In the genomic region with DNA sequence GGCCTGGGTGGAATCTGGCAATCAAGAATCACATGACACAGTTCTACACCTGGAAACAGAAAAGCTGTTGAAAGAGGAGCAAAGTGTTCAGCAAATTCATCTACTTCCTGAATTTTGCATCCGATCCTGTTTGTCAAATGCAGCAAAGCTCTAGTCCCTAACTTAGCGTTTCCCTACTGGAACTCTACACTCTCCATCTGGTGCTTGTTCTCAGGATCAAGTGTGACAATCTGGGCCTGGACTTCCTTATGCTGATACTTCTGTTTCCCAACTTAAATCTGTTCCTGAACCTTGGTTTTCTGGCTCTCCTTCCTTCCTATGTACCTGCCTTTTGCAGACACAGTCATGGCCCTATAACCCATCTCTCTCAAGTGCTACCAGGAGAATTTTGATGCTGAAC, we compare ENCODE assay signal across 14 mouse cellular contexts.
"Had no signal": no experiment of that assay in that cellular context is flagged by ENCODE, and none has a peak within 500 bp of the region (broad histone marks: within the 10 kb centered on the region; RNA-seq: fewer than 3 reads in every experiment).

No protein-coding gene starts in this region.

- H3K36me3 ChIP-seq: limb, embryonic 15.5 days; liver, embryonic 12.5 days; midbrain, embryonic 10.5 days; neural tube, embryonic 15.5 days; stomach, embryonic 15.5 days had no signal

- H3K27me3 ChIP-seq: limb, embryonic 15.5 days; liver, embryonic 12.5 days; neural tube, embryonic 15.5 days; stomach, embryonic 15.5 days had no signal

- H3K9me3 ChIP-seq: limb, embryonic 15.5 days; liver, embryonic 12.5 days; midbrain, embryonic 10.5 days; neural tube, embryonic 15.5 days; stomach, embryonic 15.5 days had no signal

- ATAC-seq: intestine, postnatal 0 days; liver, embryonic 12.5 days had no signal

- H3K9ac ChIP-seq: limb, embryonic 15.5 days; liver, embryonic 12.5 days; lung, embryonic 14.5 days; neural tube, embryonic 15.5 days; stomach, embryonic 15.5 days had no signal

- H3K27ac ChIP-seq: limb, embryonic 15.5 days; liver, embryonic 12.5 days; midbrain, embryonic 10.5 days; neural tube, embryonic 15.5 days; stomach, embryonic 15.5 days had no signal

- DNase-seq: kidney, adult 8-10 months; kidney, postnatal 25 days; lung, embryonic 14.5 days; lung, postnatal 10 days; lung, postnatal 4 days; midbrain, embryonic 14.5 days; thymus, postnatal 4 days had no signal

- H3K4me2 ChIP-seq: limb, embryonic 15.5 days; liver, embryonic 12.5 days; lung, embryonic 14.5 days; neural tube, embryonic 15.5 days; stomach, embryonic 15.5 days had no signal

- H3K4me1 ChIP-seq: limb, embryonic 15.5 days; liver, embryonic 12.5 days; midbrain, embryonic 10.5 days; neural tube, embryonic 15.5 days; stomach, embryonic 15.5 days had no signal

- H3K4me3 ChIP-seq: limb, embryonic 15.5 days; liver, embryonic 12.5 days; midbrain, embryonic 10.5 days; myocyte; neural tube, embryonic 15.5 days; stomach, embryonic 15.5 days had no signal
